Mouse (Mus musculus): ENCODE data around the gene Pirb.
A peak's percentile ranks its signal among the peaks of the same experiment; 100 is the strongest.

GRCm38 (mm10) chr7:3674507-3675227 lies 45.5 kb downstream of the Pirb start:
- peak; percentile 86 for TF ChIP-seq CTCF (IDR thresholded peaks at IDR 0.05; ENCODE audit: control insufficient read depth, insufficient read depth, insufficient read length)
- no peak for TF ChIP-seq MAX (IDR thresholded peaks at IDR 0.05)
- no peak for TF ChIP-seq CEBPB (IDR thresholded peaks at IDR 0.05; ENCODE audit: low read depth)
- no peak for TF ChIP-seq FOSL1 (IDR thresholded peaks at IDR 0.05; ENCODE audit: insufficient read depth, low read length, poor library complexity, severe bottlenecking)
- TF ChIP-seq USF1 (IDR thresholded peaks at IDR 0.05; ENCODE audit: low read depth): no peak
- no peak for TF ChIP-seq MYOD1 (IDR thresholded peaks at IDR 0.05; ENCODE audit: control insufficient read depth, insufficient read length, low read depth)

Measured in C2C12 (cell line).